Mouse (Mus musculus) stomach, embryonic 16.5 days (tissue): ENCODE results near the gene Hnrnph1. TPM values are rescaled to one million over a fixed set of nuclear protein-coding genes. Genes with fewer than 3 reads are reported as not detected.

Experiments used
- ATAC-seq: fragments of 200-750 bp; cut with Nextera tagmentation; 2 replicates; pipeline ENCODE4 v1.8.0; 2017; ENCODE audit warnings: moderate number of reproducible peaks, moderate TSS enrichment; ENCODE audit not compliant: insufficient read depth, low FRiP score
- H3K27ac ChIP-seq: fragments of 300-500 bp; sonication (generic); 2 replicates; pipeline ENCODE4 v1.5.1; 2014; ENCODE audit warnings: low read length
- H3K27me3 ChIP-seq: fragments of 300-500 bp; sonication (generic); 2 replicates; pipeline ENCODE4 v1.6.1; 2014; ENCODE audit warnings: low read length, control low read depth, mixed read lengths; ENCODE audit not compliant: control insufficient read depth, insufficient read depth
- H3K36me3 ChIP-seq: fragments of 300-500 bp; sonication (generic); 2 replicates; pipeline ENCODE4 v1.6.1; 2014; ENCODE audit warnings: low read length; ENCODE audit not compliant: control insufficient read depth, insufficient read depth
- H3K4me1 ChIP-seq: fragments of 300-500 bp; sonication (generic); 2 replicates; pipeline ENCODE4 v1.6.1; 2014; ENCODE audit warnings: low read length, control low read depth, mixed read lengths; ENCODE audit not compliant: control insufficient read depth, insufficient read depth
- H3K4me2 ChIP-seq: fragments of 300-500 bp; sonication (generic); 2 replicates; pipeline ENCODE4 v1.6.1; 2014; ENCODE audit warnings: low read depth, low read length, mixed read lengths
- H3K4me3 ChIP-seq: fragments of 300-500 bp; sonication (generic); replicated peaks from 2 replicates; pipeline ENCODE4 v1.5.1; 2014; ENCODE audit warnings: mild to moderate bottlenecking, low read length
- H3K9ac ChIP-seq: fragments of 300-500 bp; sonication (generic); 2 replicates; pipeline ENCODE4 v1.6.1; 2014; ENCODE audit warnings: low read length
- H3K9me3 ChIP-seq: fragments of 300-500 bp; sonication (generic); replicated peaks from 2 replicates; pipeline ENCODE4 v1.6.1; 2016; ENCODE audit warnings: low read length, control low read depth; ENCODE audit not compliant: control insufficient read depth
- WGBS: fragments of 180-500 bp; shearing (Covaris S2); extraction: QIAGEN DNeasy Blood & Tissue Kit; methylation state at CpG from one replicate; pipeline ENCODE4 v1.1.7; 2014; 5-methylcytosine and 5-hydroxymethylcytosine counted together
- polyA plus RNA-seq: library from polyadenylated mRNA; unstranded; fragments of >200 nt; fragmentation: Nextera tagmentation; extraction: Ambion mirVana; gene quantifications from 2 replicates; pipeline ENCODE4 v1.2.1, GENCODE M21; 2015

The Hnrnph1 gene
- polyA plus RNA-seq, 1 experiment from 2014 or later: 346 TPM

GRCm38 (mm10) chr11:50391272-50391960 is 14.6 kb downstream of the Hnrnph1 start:
- no peak overlapping the region for H3K9ac ChIP-seq
- H3K4me1 ChIP-seq: no peaks in the 10 kb centered on the region
- ATAC-seq: no peak
- no peaks in the 10 kb centered on the region for H3K27me3 ChIP-seq
- H3K9me3 ChIP-seq: no peaks in the 10 kb centered on the region
- H3K27ac ChIP-seq: no peak overlapping the region
- WGBS: 77% methylated on average over 4 of the region's 4 CpGs
- no peak overlapping the region for H3K4me3 ChIP-seq
- H3K4me2 ChIP-seq: no peak overlapping the region
- H3K36me3 ChIP-seq: peaks cover 13% of the 10 kb centered on the region; the same call in 1 of the 2 replicates

- 0 out of 2 replicates have a peak, but pooled peaks cover 3% of the 10 kb centered on the region for H3K36me3 ChIP-seq
- H3K4me1 ChIP-seq: no peaks in the 10 kb centered on the region
- WGBS: 81% methylated on average over 6 of the region's 6 CpGs
These were observed 16.5 kb downstream of the Hnrnph1 start for GRCm38 (mm10) chr11:50393306-50393705.

GRCm38 (mm10) chr11:50394731-50395130 is 17.9 kb downstream of the Hnrnph1 start:
- H3K9me3 ChIP-seq: no peaks in the 10 kb centered on the region
- H3K36me3 ChIP-seq: no peaks in the 10 kb centered on the region
- H3K27ac ChIP-seq: no peak overlapping the region
- no peak overlapping the region for H3K4me2 ChIP-seq
- no peaks in the 10 kb centered on the region for H3K27me3 ChIP-seq
- no peak overlapping the region for H3K4me3 ChIP-seq
- H3K9ac ChIP-seq: no peak overlapping the region
- H3K4me1 ChIP-seq: no peaks in the 10 kb centered on the region
- ATAC-seq: no peak
- 91% methylated on average over 7 of the region's 7 CpGs for WGBS

More at GRCm38 (mm10) chr11:50393306-50393705, 16.5 kb downstream of the Hnrnph1 start:
- Histone ChIP-seq H3K27ac (no peak overlapping the region), H3K27me3 (no peaks in the 10 kb centered on the region), H3K4me2 (no peak overlapping the region), H3K9ac (no peak overlapping the region), H3K9me3 (no peaks in the 10 kb centered on the region), H3K4me3 (no peak overlapping the region)
- no peak for ATAC-seq

GRCm38 (mm10) chr11:50396766-50397307 is 20.0 kb downstream of the Hnrnph1 start:
- Histone ChIP-seq H3K4me3 (no peak overlapping the region), H3K9me3 (no peaks in the 10 kb centered on the region), H3K27ac (no peak overlapping the region), H3K9ac (no peak overlapping the region), H3K36me3 (no peaks in the 10 kb centered on the region; the same call in none of the 2 replicates), H3K4me2 (no peak overlapping the region), H3K27me3 (no peaks in the 10 kb centered on the region), H3K4me1 (no peaks in the 10 kb centered on the region)
- no peak for ATAC-seq
- WGBS: 83% methylated on average over 11 of the region's 11 CpGs

GRCm38 (mm10) chr11:50397316-50397715 is 20.5 kb downstream of the Hnrnph1 start:
- no peaks in the 10 kb centered on the region for H3K27me3 ChIP-seq
- no peaks in the 10 kb centered on the region for H3K4me1 ChIP-seq
- no peaks in the 10 kb centered on the region for H3K9me3 ChIP-seq
- H3K9ac ChIP-seq: no peak overlapping the region
- WGBS: 79% methylated on average over 9 of the region's 9 CpGs
- no peak for ATAC-seq
- no peak overlapping the region for H3K4me3 ChIP-seq
- no peaks in the 10 kb centered on the region; the same call in none of the 2 replicates for H3K36me3 ChIP-seq
- no peak overlapping the region for H3K27ac ChIP-seq
- no peak overlapping the region for H3K4me2 ChIP-seq

- H3K4me2 ChIP-seq: no peak overlapping the region
- no peak overlapping the region for H3K27ac ChIP-seq
- no peak overlapping the region for H3K4me3 ChIP-seq
- H3K4me1 ChIP-seq: no peaks in the 10 kb centered on the region
- no peaks in the 10 kb centered on the region; the same call in none of the 2 replicates for H3K36me3 ChIP-seq
- no peaks in the 10 kb centered on the region for H3K27me3 ChIP-seq
- no peak for ATAC-seq
- WGBS: 80% methylated on average over 13 of the region's 13 CpGs
- H3K9me3 ChIP-seq: no peaks in the 10 kb centered on the region
- H3K9ac ChIP-seq: no peak overlapping the region
These were observed 22.0 kb downstream of the Hnrnph1 start for GRCm38 (mm10) chr11:50398803-50399202.

GRCm38 (mm10) chr11:50402481-50402880 is 25.7 kb downstream of the Hnrnph1 start:
- 96% methylated on average over 3 of the region's 3 CpGs for WGBS
- H3K36me3 ChIP-seq: no peaks in the 10 kb centered on the region; the same call in none of the 2 replicates

GRCm38 (mm10) chr11:50403367-50404014 is 26.7 kb downstream of the Hnrnph1 start:
- no peaks in the 10 kb centered on the region for H3K4me1 ChIP-seq
- H3K27ac ChIP-seq: no peak overlapping the region
- no peak overlapping the region for H3K4me2 ChIP-seq
- H3K36me3 ChIP-seq: no peaks in the 10 kb centered on the region; the same call in none of the 2 replicates
- no peaks in the 10 kb centered on the region for H3K9me3 ChIP-seq
- no peaks in the 10 kb centered on the region for H3K27me3 ChIP-seq
- no peak overlapping the region for H3K9ac ChIP-seq
- 73% methylated on average over 10 of the region's 10 CpGs for WGBS
- no peak for ATAC-seq
- no peak overlapping the region for H3K4me3 ChIP-seq

More at GRCm38 (mm10) chr11:50402481-50402880, 25.7 kb downstream of the Hnrnph1 start:
- Histone ChIP-seq H3K9me3 (no peaks in the 10 kb centered on the region), H3K4me3 (no peak overlapping the region), H3K4me2 (no peak overlapping the region), H3K27ac (no peak overlapping the region), H3K27me3 (no peaks in the 10 kb centered on the region), H3K4me1 (no peaks in the 10 kb centered on the region), H3K9ac (no peak overlapping the region)
- ATAC-seq: no peak

GRCm38 (mm10) chr11:50407235-50407634 is 30.4 kb downstream of the Hnrnph1 start:
- ATAC-seq: no peak
- Histone ChIP-seq H3K27ac (no peak overlapping the region), H3K9ac (no peak overlapping the region), H3K36me3 (no peaks in the 10 kb centered on the region; the same call in 1 of the 2 replicates), H3K4me3 (no peak overlapping the region), H3K27me3 (no peaks in the 10 kb centered on the region), H3K4me1 (no peaks in the 10 kb centered on the region), H3K4me2 (no peak overlapping the region), H3K9me3 (no peaks in the 10 kb centered on the region)
- WGBS: 65% methylated on average over 6 of the region's 6 CpGs
